Mouse (Mus musculus) heart, postnatal 0 days (tissue): ENCODE data around the gene Usp45. TPM values are rescaled to one million over a fixed set of nuclear protein-coding genes. Genes with fewer than 3 reads are reported as not detected.
"Not testable (repeated sequence)": the region's sequence is repeated elsewhere in the genome, so short reads cannot be mapped to it uniquely, and the experiment has no call there.

Experiments
- ATAC-seq: fragments of 200-750 bp; cut with Nextera tagmentation; 2 replicates; pipeline ENCODE4 v1.8.0; 2017; ENCODE audit warnings: low read depth, moderate number of reproducible peaks, moderate library complexity; ENCODE audit not compliant: insufficient read depth
- DNase-seq: peaks from one replicate; pipeline ENCODE4 v3.0.0-alpha.2; 2016; ENCODE audit warnings: low spot score
- H3K27ac ChIP-seq: fragments of 300-500 bp; sonication (generic); 2 replicates; pipeline ENCODE4 v1.5.1; 2014; ENCODE audit warnings: low read depth, mild to moderate bottlenecking
- H3K27me3 ChIP-seq: fragments of 300-500 bp; sonication (generic); 2 replicates; pipeline ENCODE4 v1.6.1; 2014; ENCODE audit warnings: low read length, mixed read lengths; ENCODE audit not compliant: control insufficient read depth, insufficient read depth
- H3K36me3 ChIP-seq: fragments of 300-500 bp; sonication (generic); replicated peaks from 2 replicates; pipeline ENCODE4 v1.6.1; 2014; ENCODE audit warnings: low read length, mixed read lengths; ENCODE audit not compliant: control insufficient read depth, insufficient read depth
- H3K4me1 ChIP-seq: fragments of 300-500 bp; sonication (generic); 2 replicates; pipeline ENCODE4 v1.6.1; 2014; ENCODE audit warnings: antibody characterized with exemption; ENCODE audit not compliant: control insufficient read depth, insufficient read depth
- H3K4me2 ChIP-seq: fragments of 300-500 bp; sonication (generic); 2 replicates; pipeline ENCODE4 v1.6.1; 2014; ENCODE audit warnings: low read depth, mild to moderate bottlenecking, low read length, moderate library complexity
- H3K4me3 ChIP-seq: fragments of 300-500 bp; sonication (generic); 2 replicates; pipeline ENCODE4 v1.5.1; 2014; ENCODE audit warnings: low read depth, low read length
- H3K9ac ChIP-seq: fragments of 300-500 bp; sonication (generic); replicated peaks from 2 replicates; pipeline ENCODE4 v1.6.1; 2014; ENCODE audit warnings: low read depth, low read length, mixed read lengths
- H3K9me3 ChIP-seq: fragments of 300-500 bp; sonication (generic); replicated peaks from 2 replicates; pipeline ENCODE4 v1.6.1; 2016; ENCODE audit warnings: low read length; ENCODE audit not compliant: control insufficient read depth
- CTCF ChIP-seq: IDR thresholded peaks from 2 replicates; pipeline ENCODE4 v1.5.1; 2016; ENCODE audit warnings: antibody characterized with exemption, control low read depth, low read depth
- EP300 ChIP-seq: IDR thresholded peaks from 2 replicates; pipeline ENCODE4 v1.6.1; 2016; ENCODE audit warnings: antibody characterized with exemption, low read depth
- WGBS: fragments of 180-500 bp; shearing (Covaris S2); extraction: QIAGEN DNeasy Blood & Tissue Kit; methylation state at CpG from one replicate; pipeline ENCODE4 v1.1.7; 2014; 5-methylcytosine and 5-hydroxymethylcytosine counted together
- polyA plus RNA-seq: library from polyadenylated mRNA; unstranded; fragments of >200 nt; fragmentation: Nextera tagmentation; extraction: Ambion mirVana; gene quantifications from 2 replicates; pipeline ENCODE4 v1.2.1, GENCODE M21; 2015
- total RNA-seq: library from RNA; depleted of rRNA; stranded (reverse); fragments of >200 nt; gene quantifications from 2 replicates; pipeline ENCODE4 v1.2.3, GENCODE M21; 2014; ENCODE audit warnings: low replicate concordance; rRNA removed

Gene Usp45
- total RNA-seq (7.6 and 12.6 TPM in 2 replicates), polyA plus RNA-seq (3.6 and 4.6 TPM in 2 replicates)

DNA sequence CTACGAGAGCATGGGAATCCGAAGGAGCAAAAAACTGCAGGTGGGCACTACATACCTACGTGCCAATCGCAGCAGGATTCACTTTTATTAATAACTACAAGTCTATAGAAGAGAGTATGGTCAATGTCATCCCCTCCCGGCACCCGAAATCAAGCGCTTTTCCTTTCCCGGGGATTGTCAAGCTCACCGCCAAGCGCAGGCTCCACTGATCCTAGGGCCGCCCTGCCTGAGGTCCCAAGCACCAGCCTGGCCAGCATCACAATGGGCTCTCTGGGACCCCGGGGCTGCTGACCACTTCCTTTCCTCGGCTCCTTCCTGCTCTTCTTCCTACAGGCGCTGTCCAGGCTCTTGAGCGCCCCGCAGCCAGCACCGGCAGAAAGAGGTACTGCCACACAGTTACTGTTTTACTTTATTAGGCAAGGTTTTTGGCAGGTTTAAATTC is at the start of gene Usp45, which contains the start of gene Tstd3:
Usp45 (plus strand) TSS at position 294 of the 442 bp plus-strand sequence.
Tstd3 (minus strand) TSS at position 350 of the 442 bp plus-strand sequence.
- H3K4me1 ChIP-seq, result peaks cover 5% of the 10 kb centered on the region; the same call in 1 of the 2 replicates
- DNase-seq (peak; percentile 88), ATAC-seq (peak; percentile 91)
- peak within 1 kb of the TSS; percentile 75 for H3K4me2 ChIP-seq
- H3K27ac ChIP-seq, result 0 out of 2 replicates have a peak within 1 kb of the TSS, but pooled peaks have one; percentile 11
- H3K4me3 ChIP-seq, result peak within 1 kb of the TSS; percentile 69
- H3K36me3 ChIP-seq, result no peaks in the 10 kb centered on the region
- TF ChIP-seq CTCF (peak; percentile 83), EP300 (no peak)
- 0 out of 2 replicates have a peak, but pooled peaks cover 5% of the 10 kb centered on the region for H3K9me3 ChIP-seq
- no peaks in the 10 kb centered on the region for H3K27me3 ChIP-seq
- under 1% methylated on average over 17 of the region's 17 CpGs for WGBS
- peak within 1 kb of the TSS; percentile 49 for H3K9ac ChIP-seq

DNA sequence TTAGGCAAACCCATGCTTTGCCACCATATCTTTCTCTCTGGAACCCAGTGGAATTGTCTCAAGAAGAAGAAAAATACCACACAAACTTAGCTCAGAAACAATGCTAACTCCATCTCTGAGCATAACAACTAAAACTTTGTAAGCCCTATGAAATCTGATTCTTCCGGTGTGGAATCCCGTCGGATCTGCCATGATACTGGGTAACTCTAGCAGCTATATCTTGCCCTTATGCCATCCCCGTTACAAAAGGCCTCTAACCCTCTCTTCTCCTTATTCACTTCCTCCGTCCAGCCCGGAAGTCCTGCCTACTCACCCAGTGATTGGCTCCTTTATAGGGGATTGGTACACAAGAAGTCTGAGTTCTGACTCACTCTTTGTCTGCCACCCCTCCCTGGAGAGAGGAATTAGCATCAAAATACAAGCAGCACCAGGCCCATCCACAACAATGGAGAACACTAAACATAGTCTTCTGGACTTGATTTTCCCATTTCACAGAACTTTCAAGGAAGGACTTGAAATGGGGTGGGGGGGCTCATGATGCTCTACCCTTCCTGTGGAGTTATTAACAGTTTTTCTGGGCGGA is 44.1 kb upstream of the Usp45 start:
- H3K9me3 ChIP-seq, result no peaks in the 10 kb centered on the region
- H3K36me3 ChIP-seq, result no peaks in the 10 kb centered on the region
- H3K27me3 ChIP-seq, result no peaks in the 10 kb centered on the region
- H3K9ac ChIP-seq, result no peak overlapping the region
- no peak for TF ChIP-seq EP300
- no peak for TF ChIP-seq CTCF
- H3K4me2 ChIP-seq, result no peak overlapping the region
- H3K4me1 ChIP-seq, result no peaks in the 10 kb centered on the region
- ATAC-seq (no peak), DNase-seq (no peak)
- H3K4me3 ChIP-seq, result no peak overlapping the region
- no peak overlapping the region for H3K27ac ChIP-seq
- 56% methylated on average over 7 of the region's 7 CpGs for WGBS

DNA sequence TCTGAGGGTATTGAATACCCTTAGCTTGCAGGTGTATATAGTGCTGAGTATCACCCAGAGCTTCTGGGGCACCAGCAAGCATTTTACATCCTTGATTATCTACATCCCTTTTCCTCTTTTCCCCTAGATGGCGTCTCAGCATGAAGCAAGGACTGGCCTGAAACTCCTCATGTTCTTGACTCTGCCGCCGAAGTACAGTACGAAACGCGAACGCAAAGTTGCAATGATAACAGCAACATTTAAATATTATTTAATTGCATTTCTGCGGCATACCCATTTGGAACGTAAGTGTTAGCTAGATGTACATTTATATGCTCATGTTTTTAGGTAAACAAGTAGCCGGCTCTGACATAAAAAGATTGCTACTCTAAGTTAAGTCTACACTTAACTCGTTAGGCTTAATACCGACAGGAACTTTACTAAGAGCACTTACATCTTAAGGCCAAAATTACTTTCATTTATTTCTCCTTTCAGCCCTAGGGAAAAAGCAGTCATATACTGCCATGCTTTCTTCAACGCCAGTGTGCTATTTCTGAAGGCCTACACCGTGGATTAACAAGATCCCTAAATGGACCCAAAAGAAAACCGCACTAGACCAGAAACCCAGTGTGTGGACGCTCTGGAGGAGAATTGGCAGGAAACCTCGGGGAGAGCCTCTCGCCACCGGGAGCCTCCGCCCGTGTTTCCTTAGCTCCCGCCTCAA is 39.9 kb upstream of the Usp45 start:
- Histone ChIP-seq H3K36me3 (no peaks in the 10 kb centered on the region), H3K4me1 (peaks cover 5% of the 10 kb centered on the region), H3K27me3 (no peaks in the 10 kb centered on the region), H3K4me2 (peak overlapping the region; percentile 90), H3K27ac (peak overlapping the region; percentile 68), H3K9me3 (no peaks in the 10 kb centered on the region), H3K9ac (peak overlapping the region; percentile 73), H3K4me3 (peak overlapping the region; percentile 86)
- ATAC-seq, result peak; percentile 56
- DNase-seq, result peak; percentile 44
- no peak for TF ChIP-seq EP300
- TF ChIP-seq CTCF, result peak; percentile 64
- WGBS, result 1% methylated on average over 22 of the region's 22 CpGs

DNA sequence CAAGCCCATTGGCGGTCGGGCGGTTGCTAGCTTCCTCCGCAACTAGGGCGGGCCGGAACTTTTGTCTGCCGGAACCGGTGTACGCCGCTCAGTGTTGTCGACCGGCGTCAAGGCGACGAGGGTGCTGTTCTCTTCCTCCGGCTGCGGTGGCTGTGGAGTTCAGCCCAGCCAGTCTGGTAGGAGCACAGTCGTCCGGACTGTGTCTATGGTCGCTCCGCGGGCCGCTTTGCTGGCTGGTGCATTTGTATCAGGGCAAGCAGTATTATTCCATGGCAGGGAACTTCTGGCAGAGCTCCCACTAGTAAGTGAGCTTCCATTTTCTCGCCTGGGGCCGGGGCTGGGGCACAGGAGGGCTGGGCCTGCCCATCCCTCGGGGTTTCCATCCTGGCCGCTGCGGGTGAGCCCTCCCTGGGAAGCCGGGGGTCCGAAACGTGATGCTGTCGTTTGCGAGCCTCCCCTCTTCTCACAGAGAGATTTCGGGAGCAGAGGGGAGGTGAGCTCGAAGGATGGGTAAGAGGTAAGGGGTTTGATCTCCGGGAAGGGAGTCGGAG is 39.3 kb upstream of the Usp45 start, which contains the start of gene Ccnc:
Ccnc (plus strand) TSS at position 87 of the 551 bp plus-strand sequence.
- H3K9ac ChIP-seq, result peak within 1 kb of the TSS; percentile 73
- ATAC-seq (peak; percentile 98), DNase-seq (peak; percentile 91)
- H3K4me1 ChIP-seq, result peaks cover 5% of the 10 kb centered on the region
- H3K9me3 ChIP-seq, result no peaks in the 10 kb centered on the region
- H3K27me3 ChIP-seq, result no peaks in the 10 kb centered on the region
- H3K36me3 ChIP-seq, result 0 out of 2 replicates have a peak, but pooled peaks cover under 1% of the 10 kb centered on the region
- H3K4me2 ChIP-seq, result peak within 1 kb of the TSS; percentile 90
- TF ChIP-seq EP300 (no peak), CTCF (no peak)
- H3K27ac ChIP-seq, result peak within 1 kb of the TSS; percentile 83
- peak within 1 kb of the TSS; percentile 86 for H3K4me3 ChIP-seq
- WGBS, result under 1% methylated on average over 37 of the region's 37 CpGs

DNA sequence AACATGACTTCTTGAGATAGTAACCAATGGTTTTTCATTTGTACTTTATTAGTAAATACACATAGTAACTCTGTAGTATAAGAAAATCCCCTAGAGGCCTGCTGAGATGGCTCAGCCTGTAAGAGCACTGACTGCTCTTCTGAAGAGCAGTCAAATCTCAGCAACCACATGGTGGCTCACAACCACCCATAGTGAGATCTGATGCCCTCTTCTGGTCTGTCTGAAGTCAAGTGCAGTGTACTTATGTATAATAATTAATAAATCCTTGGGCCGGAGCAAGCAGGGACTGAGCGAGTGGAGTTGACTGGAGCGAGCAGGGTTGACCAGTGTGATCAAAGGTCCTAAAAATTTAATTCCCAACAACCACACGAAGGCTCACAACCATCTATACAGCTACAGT is 27.8 kb upstream of the Usp45 start:
- Histone ChIP-seq H3K9me3 (no peaks in the 10 kb centered on the region), H3K9ac (no peak overlapping the region), H3K27me3 (no peaks in the 10 kb centered on the region), H3K4me3 (no peak overlapping the region), H3K4me2 (no peak overlapping the region), H3K4me1 (no peaks in the 10 kb centered on the region), H3K36me3 (peaks cover 20% of the 10 kb centered on the region; the same call in 1 of the 2 replicates), H3K27ac (no peak overlapping the region)
- ATAC-seq, result no peak
- no peak for DNase-seq
- 76% methylated on average over 4 of the region's 4 CpGs for WGBS
- no peak for TF ChIP-seq EP300
- TF ChIP-seq CTCF, result peak; percentile 36; the same call in 1 of the 2 replicates

DNA sequence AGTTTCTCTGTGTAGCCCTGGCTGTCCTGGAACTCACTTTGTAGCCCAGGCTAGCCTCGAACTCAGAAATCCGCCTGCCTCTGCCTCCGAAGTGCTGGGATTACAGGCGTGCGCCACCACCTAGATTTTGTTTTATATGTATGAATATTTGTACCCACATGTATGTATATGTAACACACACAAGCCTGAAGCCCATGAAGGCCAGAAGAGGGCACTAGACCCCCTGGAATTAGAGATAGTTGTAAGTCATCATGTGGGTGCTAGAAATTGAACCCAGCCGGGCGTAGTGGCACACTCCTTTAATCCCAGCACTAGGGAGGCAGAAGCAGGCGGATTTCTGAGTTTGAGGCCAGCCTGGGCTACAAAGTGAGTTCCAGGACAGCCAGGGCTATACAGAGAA is 22.8 kb upstream of the Usp45 start:
- H3K27me3 ChIP-seq, H3K4me2 ChIP-seq, DNase-seq, H3K27ac ChIP-seq, H3K9ac ChIP-seq, H3K9me3 ChIP-seq, H3K4me3 ChIP-seq, H3K4me1 ChIP-seq, ATAC-seq: not testable (repeated sequence)
- H3K36me3 ChIP-seq, result peaks cover 25% of the 10 kb centered on the region
- WGBS, result 94% methylated on average over 8 of the region's 8 CpGs
